Mouse (Mus musculus): ENCODE results near the gene Prpf39. TPM values are rescaled to one million over a fixed set of nuclear protein-coding genes. Genes with fewer than 3 reads are reported as not detected.

Prpf39 gene
- polyA plus RNA-seq, 3 experiments from 2014 or later, result 78.8 to 103 (median 91.3) TPM

Other genes with a start within 250 kb of the Prpf39 start
- gene Gm527, start 118.4 kb upstream of the Prpf39 start, polyA plus RNA-seq (2017; shearing (Covaris generic)), result 1 to 10 TPM in 2 of 3 experiments, not detected in 1; 1.3 to 2.8 TPM
- 10 to 100 TPM; 30.2 to 37.9 (median 31.1) TPM for gene Klhl28, start 70.8 kb upstream of the Prpf39 start, polyA plus RNA-seq (2017; shearing (Covaris generic))
- 10 to 100 TPM; 14.4 to 25.4 (median 21.7) TPM for gene Togaram1, start 70.5 kb upstream of the Prpf39 start, polyA plus RNA-seq (2017; shearing (Covaris generic))
- 100 to 1,000 TPM; 267 to 313 (median 282) TPM for gene Fkbp3, start 37.7 kb downstream of the Prpf39 start, polyA plus RNA-seq (2017; shearing (Covaris generic))
- gene Fancm, start 39.3 kb downstream of the Prpf39 start, polyA plus RNA-seq (2017; shearing (Covaris generic)), result 10 to 100 TPM in 1 of 3 experiments, 1 to 10 TPM in 2; 5.0 to 11.7 (median 7.0) TPM
- 10 to 100 TPM in 1 of 3 experiments, 1 to 10 TPM in 2; 2.9 to 32.9 (median 3.8) TPM for gene Mis18bp1, start 136.3 kb downstream of the Prpf39 start, polyA plus RNA-seq (2017; shearing (Covaris generic))
- not detected for gene Wdr20rt, start 189.2 kb downstream of the Prpf39 start, polyA plus RNA-seq (2017; shearing (Covaris generic))

Data from inflammation-experienced regulatory T-cells, adult 6 months (primary cell).